Mouse (Mus musculus) megakaryocyte progenitor cell, adult 5-6 weeks (primary cell): ENCODE results near the gene Smg5. TPM values are rescaled to one million over a fixed set of nuclear protein-coding genes. Genes with fewer than 3 reads are reported as not detected.

Experiments
- ATAC-seq: replicated peaks from 2 replicates; pipeline ENCODE4 v1.8.0; 2016; ENCODE audit warnings: mild to moderate bottlenecking, moderate TSS enrichment, inconsistent platforms; ENCODE audit not compliant: poor library complexity
- total RNA-seq, 2 experiments: library from RNA; stranded (forward) in 1 of 2; stranded (reverse) in 1 of 2; fragments of 157-497, 149-512 nt in 1 of 2; fragments of 200-1000 nt in 1 of 2; gene quantifications; 2 replicates each; pipeline versions ENCODE4 v1.2.3 to v1.2.4; 2015 to 2017

The Smg5 gene
- total RNA-seq, 2 experiments from 2014 or later: 31.6 to 59.8 TPM

GRCm38 (mm10) chr3:88384364-88384763 is 48.3 kb downstream of the Smg5 start, which contains the start of gene Bglap:
Gene Bglap (minus strand): TSS chr3:88384464.
- no peak for ATAC-seq

GRCm38 (mm10) chr3:88393776-88394375 is 57.8 kb downstream of the Smg5 start:
- no peak for ATAC-seq

- ATAC-seq: no peak
Observed at GRCm38 (mm10) chr3:88395288-88395687, 59.2 kb downstream of the Smg5 start.

- ATAC-seq: no peak; the same call in 1 of the 2 replicates
Observed at GRCm38 (mm10) chr3:88395742-88396141, 59.7 kb downstream of the Smg5 start.

GRCm38 (mm10) chr3:88398666-88399065 is 62.6 kb downstream of the Smg5 start:
- ATAC-seq: no peak

- peak; percentile 21; the same call in 1 of the 2 replicates for ATAC-seq
Observed at GRCm38 (mm10) chr3:88403522-88404230, 67.6 kb downstream of the Smg5 start.

GRCm38 (mm10) chr3:88407090-88407489 is 71.0 kb downstream of the Smg5 start:
- ATAC-seq: peak; percentile 62

- ATAC-seq: no peak
Observed at GRCm38 (mm10) chr3:88407529-88407928, 71.5 kb downstream of the Smg5 start.

- ATAC-seq: no peak
Observed at GRCm38 (mm10) chr3:88408953-88409352, 72.9 kb downstream of the Smg5 start.

- peak; percentile 82 for ATAC-seq
Observed at GRCm38 (mm10) chr3:88409741-88410644, 73.9 kb downstream of the Smg5 start, which contains the start of gene Pmf1. Gene Pmf1 (minus strand): TSS chr3:88410331.

- no peak for ATAC-seq
Observed at GRCm38 (mm10) chr3:88410645-88411031, 74.6 kb downstream of the Smg5 start.

- no peak for ATAC-seq
Observed at GRCm38 (mm10) chr3:88411681-88412080, 75.6 kb downstream of the Smg5 start.

Other genes with a start within 250 kb of the Smg5 start
- 82.5 and 95.7 TPM in 2 replicates for gene Mef2d, start 193.9 kb upstream of the Smg5 start, total RNA-seq (2015)
- gene Mef2d, start 193.9 kb upstream of the Smg5 start, total RNA-seq (2017): 49.6 and 52.8 TPM in 2 replicates
- gene Rhbg, start 81.6 kb upstream of the Smg5 start, total RNA-seq (2015): not detected in 2 replicates
- 0.14 TPM in 1 of 2 replicates, not detected in the other for gene Rhbg, start 81.6 kb upstream of the Smg5 start, total RNA-seq (2017)
- 0.10 TPM in 1 of 2 replicates, not detected in the other for gene Gm38392, start 49.0 kb upstream of the Smg5 start, total RNA-seq (2015)
- gene Gm38392, start 49.0 kb upstream of the Smg5 start, total RNA-seq (2017): not detected in 2 replicates
- gene Tsacc, start 39.3 kb upstream of the Smg5 start, total RNA-seq (2015): 10.3 and 12.2 TPM in 2 replicates
- gene Tsacc, start 39.3 kb upstream of the Smg5 start, total RNA-seq (2017): 4.1 and 5.3 TPM in 2 replicates
- 620 and 719 TPM in 2 replicates for gene Cct3, start 39.1 kb upstream of the Smg5 start, total RNA-seq (2015)
- gene Cct3, start 39.1 kb upstream of the Smg5 start, total RNA-seq (2017): 355 and 383 TPM in 2 replicates
- gene Glmp, start 11.2 kb upstream of the Smg5 start, total RNA-seq (2015): 86.5 and 116 TPM in 2 replicates
- gene Glmp, start 11.2 kb upstream of the Smg5 start, total RNA-seq (2017): 20.2 and 23.9 TPM in 2 replicates
- 1.1 and 1.9 TPM in 2 replicates for gene Tmem79, start 112 bp upstream of the Smg5 start, total RNA-seq (2015)
- gene Tmem79, start 112 bp upstream of the Smg5 start, total RNA-seq (2017): 1.3 and 2.3 TPM in 2 replicates
- gene Paqr6, start 28.3 kb downstream of the Smg5 start, total RNA-seq (2015): 0.15 TPM in 1 of 2 replicates, not detected in the other
- not detected in 2 replicates for gene Paqr6, start 28.3 kb downstream of the Smg5 start, total RNA-seq (2017)
- gene Bglap3, start 36.5 kb downstream of the Smg5 start, total RNA-seq (2015): not detected in 2 replicates
- gene Bglap3, start 36.5 kb downstream of the Smg5 start, total RNA-seq (2017): not detected in 2 replicates
- not detected in 2 replicates for gene Bglap2, start 42.4 kb downstream of the Smg5 start, total RNA-seq (2015)
- gene Bglap2, start 42.4 kb downstream of the Smg5 start, total RNA-seq (2017): not detected in 2 replicates
- gene Bglap, start 48.2 kb downstream of the Smg5 start, total RNA-seq (2015): not detected in 2 replicates
- not detected in 2 replicates for gene Bglap, start 48.2 kb downstream of the Smg5 start, total RNA-seq (2017)
- gene Pmf1, start 74.1 kb downstream of the Smg5 start, total RNA-seq (2015): 161 and 165 TPM in 2 replicates
- gene Pmf1, start 74.1 kb downstream of the Smg5 start, total RNA-seq (2017): 121 and 129 TPM in 2 replicates
- 10.3 and 11.1 TPM in 2 replicates for gene Slc25a44, start 88.9 kb downstream of the Smg5 start, total RNA-seq (2015)
- 16.2 and 17.9 TPM in 2 replicates for gene Slc25a44, start 88.9 kb downstream of the Smg5 start, total RNA-seq (2017)
- gene Sema4a, start 124.9 kb downstream of the Smg5 start, total RNA-seq (2015): 32.7 and 43.1 TPM in 2 replicates
- gene Sema4a, start 124.9 kb downstream of the Smg5 start, total RNA-seq (2017): 25.9 and 39.4 TPM in 2 replicates
- 2.3 and 2.6 TPM in 2 replicates for gene Lmna, start 173.7 kb downstream of the Smg5 start, total RNA-seq (2015)
- 5.8 and 9.8 TPM in 2 replicates for gene Lmna, start 173.7 kb downstream of the Smg5 start, total RNA-seq (2017)
- gene Mex3a, start 196.1 kb downstream of the Smg5 start, total RNA-seq (2015): 3.8 and 3.9 TPM in 2 replicates
- 1.7 and 2.8 TPM in 2 replicates for gene Mex3a, start 196.1 kb downstream of the Smg5 start, total RNA-seq (2017)
- 0.17 TPM in 1 of 2 replicates, not detected in the other for gene Rab25, start 212.0 kb downstream of the Smg5 start, total RNA-seq (2015)
- 0.37 TPM in 1 of 2 replicates, not detected in the other for gene Rab25, start 212.0 kb downstream of the Smg5 start, total RNA-seq (2017)
- gene Lamtor2, start 216.8 kb downstream of the Smg5 start, total RNA-seq (2015): 42.4 and 46.4 TPM in 2 replicates
- gene Lamtor2, start 216.8 kb downstream of the Smg5 start, total RNA-seq (2017): 93.9 and 115 TPM in 2 replicates
- 42.0 and 49.7 TPM in 2 replicates for gene Ubqln4, start 217.5 kb downstream of the Smg5 start, total RNA-seq (2015)
- gene Ubqln4, start 217.5 kb downstream of the Smg5 start, total RNA-seq (2017): 40.6 and 47.5 TPM in 2 replicates
- gene Ssr2, start 239.6 kb downstream of the Smg5 start, total RNA-seq (2015): 438 and 488 TPM in 2 replicates
- gene Ssr2, start 239.6 kb downstream of the Smg5 start, total RNA-seq (2017): 213 and 253 TPM in 2 replicates